Mouse (Mus musculus) neural tube, embryonic 13.5 days (tissue): Measurements from ENCODE around the gene Notch4. TPM values are rescaled to one million over a fixed set of nuclear protein-coding genes. Genes with fewer than 3 reads are reported as not detected.
A peak's percentile ranks its signal among the peaks of the same experiment; 100 is the strongest.

Source experiments
- ATAC-seq: fragments of 200-750 bp; cut with Nextera tagmentation; 2 replicates; pipeline ENCODE4 v1.8.0; 2017; ENCODE audit warnings: low read depth, mild to moderate bottlenecking, moderate TSS enrichment, moderate library complexity
- H3K27ac ChIP-seq: fragments of 300-500 bp; sonication (generic); replicated peaks from 2 replicates; pipeline ENCODE4 v1.5.1; 2015; ENCODE audit warnings: moderate library complexity, mild to moderate bottlenecking, inconsistent platforms
- H3K27me3 ChIP-seq: fragments of 300-500 bp; sonication (generic); 2 replicates; pipeline ENCODE4 v1.6.1; 2015; ENCODE audit warnings: mild to moderate bottlenecking, inconsistent platforms
- H3K36me3 ChIP-seq: fragments of 300-500 bp; sonication (generic); 2 replicates; pipeline ENCODE4 v1.6.1; 2015; ENCODE audit warnings: mild to moderate bottlenecking, inconsistent platforms
- H3K4me1 ChIP-seq: fragments of 300-500 bp; sonication (generic); replicated peaks from 2 replicates; pipeline ENCODE4 v1.6.1; 2015; ENCODE audit warnings: inconsistent platforms
- H3K4me2 ChIP-seq: fragments of 300-500 bp; sonication (generic); 2 replicates; pipeline ENCODE4 v1.6.1; 2015; ENCODE audit warnings: inconsistent platforms, mild to moderate bottlenecking, moderate library complexity
- H3K4me3 ChIP-seq: fragments of 300-500 bp; sonication (generic); 2 replicates; pipeline ENCODE4 v1.5.1; 2015; ENCODE audit warnings: mild to moderate bottlenecking, inconsistent platforms
- H3K9ac ChIP-seq: fragments of 300-500 bp; sonication (generic); 2 replicates; pipeline ENCODE4 v1.6.1; 2015; ENCODE audit warnings: moderate library complexity, mild to moderate bottlenecking, inconsistent platforms
- H3K9me3 ChIP-seq: fragments of 300-500 bp; sonication (generic); 2 replicates; pipeline ENCODE4 v1.6.1; 2016; ENCODE audit warnings: inconsistent platforms
- WGBS: fragments of 180-500 bp; shearing (Covaris S2); methylation state at CpG from one replicate; pipeline ENCODE4 v1.1.7; 2015; 5-methylcytosine and 5-hydroxymethylcytosine counted together
- polyA plus RNA-seq: library from polyadenylated mRNA; unstranded; fragments of >200 nt; fragmentation: Nextera tagmentation; extraction: Ambion mirVana; gene quantifications from 2 replicates; pipeline ENCODE4 v1.2.1, GENCODE M21; 2015

Gene Notch4
- polyA plus RNA-seq, 1 experiment from 2014 or later: 9.5 TPM

GRCm38 (mm10) chr17:34601796-34602195 is 37.7 kb downstream of the Notch4 start:
- Histone ChIP-seq H3K4me2 (peak overlapping the region; percentile 93), H3K9ac (no peak overlapping the region), H3K4me1 (peaks cover 41% of the 10 kb centered on the region), H3K27me3 (no peaks in the 10 kb centered on the region), H3K27ac (no peak overlapping the region), H3K9me3 (no peaks in the 10 kb centered on the region), H3K4me3 (peak overlapping the region; percentile 74; the same call in 1 of the 2 replicates), H3K36me3 (peaks cover 23% of the 10 kb centered on the region)
- 92% methylated on average over 12 of the region's 12 CpGs for WGBS
- ATAC-seq: no peak

- peak within 1 kb of the TSS; percentile 78 for H3K4me3 ChIP-seq
- WGBS: under 1% methylated on average over 30 of the region's 30 CpGs
- H3K27ac ChIP-seq: peak within 1 kb of the TSS; percentile 93
Measured at GRCm38 (mm10) chr17:34603375-34604060, 39.5 kb downstream of the Notch4 start, which contains the start of gene Rnf5. TSS of gene Rnf5 (minus strand) at chr17:34603690.

GRCm38 (mm10) chr17:34604061-34604508 is 40.0 kb downstream of the Notch4 start, which contains the start of gene Agpat1:
TSS of gene Agpat1 (plus strand) at chr17:34604262.
- no peaks in the 10 kb centered on the region for H3K27me3 ChIP-seq
- peaks cover 23% of the 10 kb centered on the region for H3K36me3 ChIP-seq
- ATAC-seq: peak; percentile 90
- H3K4me3 ChIP-seq: peak within 1 kb of the TSS; percentile 78
- H3K4me1 ChIP-seq: peaks cover 54% of the 10 kb centered on the region
- H3K9me3 ChIP-seq: no peaks in the 10 kb centered on the region
- peak within 1 kb of the TSS; percentile 93 for H3K27ac ChIP-seq
- under 1% methylated on average over 35 of the region's 35 CpGs for WGBS
- H3K4me2 ChIP-seq: peak within 1 kb of the TSS; percentile 99
- peak within 1 kb of the TSS; percentile 99 for H3K9ac ChIP-seq

More at GRCm38 (mm10) chr17:34603375-34604060, 39.5 kb downstream of the Notch4 start, which contains the start of gene Rnf5:
- Histone ChIP-seq H3K27me3 (no peaks in the 10 kb centered on the region), H3K4me1 (peaks cover 49% of the 10 kb centered on the region), H3K9ac (peak within 1 kb of the TSS; percentile 99), H3K4me2 (peak within 1 kb of the TSS; percentile 99), H3K36me3 (peaks cover 23% of the 10 kb centered on the region), H3K9me3 (no peaks in the 10 kb centered on the region)
- peak; percentile 95 for ATAC-seq

- peak overlapping the region; percentile 93 for H3K27ac ChIP-seq
- H3K27me3 ChIP-seq: no peaks in the 10 kb centered on the region
- peaks cover 56% of the 10 kb centered on the region for H3K4me1 ChIP-seq
- peak overlapping the region; percentile 99 for H3K9ac ChIP-seq
- no peaks in the 10 kb centered on the region for H3K9me3 ChIP-seq
- no peak for ATAC-seq
- H3K4me2 ChIP-seq: peak overlapping the region; percentile 99
- peak overlapping the region; percentile 78 for H3K4me3 ChIP-seq
- H3K36me3 ChIP-seq: peaks cover 23% of the 10 kb centered on the region
- 9% methylated on average over 24 of the region's 24 CpGs for WGBS
Measured at GRCm38 (mm10) chr17:34604511-34605237, 40.6 kb downstream of the Notch4 start.

- Histone ChIP-seq H3K9me3 (no peaks in the 10 kb centered on the region), H3K4me1 (peaks cover 56% of the 10 kb centered on the region), H3K27ac (peak overlapping the region; percentile 93), H3K27me3 (no peaks in the 10 kb centered on the region), H3K4me3 (peak overlapping the region; percentile 78), H3K9ac (peak overlapping the region; percentile 99), H3K4me2 (peak overlapping the region; percentile 99), H3K36me3 (peaks cover 21% of the 10 kb centered on the region)
- peak; percentile 34 for ATAC-seq
- under 1% methylated on average over 28 of the region's 30 CpGs for WGBS
Measured at GRCm38 (mm10) chr17:34605609-34606008, 41.5 kb downstream of the Notch4 start.

- peak overlapping the region; percentile 78 for H3K4me3 ChIP-seq
- no peaks in the 10 kb centered on the region for H3K27me3 ChIP-seq
- H3K4me1 ChIP-seq: peaks cover 56% of the 10 kb centered on the region
- peak overlapping the region; percentile 99 for H3K4me2 ChIP-seq
- no peaks in the 10 kb centered on the region for H3K9me3 ChIP-seq
- ATAC-seq: no peak
- 16% methylated on average over 32 of the region's 32 CpGs for WGBS
- H3K27ac ChIP-seq: peak overlapping the region; percentile 93
- peaks cover 22% of the 10 kb centered on the region for H3K36me3 ChIP-seq
- H3K9ac ChIP-seq: peak overlapping the region; percentile 99
Measured at GRCm38 (mm10) chr17:34606186-34607039, 42.3 kb downstream of the Notch4 start.

- no peak overlapping the region for H3K4me2 ChIP-seq
- 0 out of 2 replicates have a peak overlapping the region, but pooled peaks have one; percentile 78 for H3K4me3 ChIP-seq
- peaks cover 41% of the 10 kb centered on the region for H3K4me1 ChIP-seq
- H3K9me3 ChIP-seq: no peaks in the 10 kb centered on the region
- H3K27me3 ChIP-seq: no peaks in the 10 kb centered on the region
- H3K27ac ChIP-seq: no peak overlapping the region
- peaks cover 31% of the 10 kb centered on the region for H3K36me3 ChIP-seq
- no peak for ATAC-seq
- H3K9ac ChIP-seq: no peak overlapping the region; the same call in 1 of the 2 replicates
- 83% methylated on average over 7 of the region's 7 CpGs for WGBS
Measured at GRCm38 (mm10) chr17:34607997-34608396, 43.9 kb downstream of the Notch4 start.

- 95% methylated on average over 8 of the region's 8 CpGs for WGBS
- no peaks in the 10 kb centered on the region for H3K27me3 ChIP-seq
- no peak overlapping the region for H3K4me3 ChIP-seq
- no peak overlapping the region for H3K27ac ChIP-seq
- H3K36me3 ChIP-seq: peaks cover 59% of the 10 kb centered on the region
- no peak for ATAC-seq
- peaks cover 30% of the 10 kb centered on the region for H3K4me1 ChIP-seq
- no peak overlapping the region for H3K4me2 ChIP-seq
- H3K9ac ChIP-seq: no peak overlapping the region
- no peaks in the 10 kb centered on the region for H3K9me3 ChIP-seq
Measured at GRCm38 (mm10) chr17:34611050-34611449, 47.0 kb downstream of the Notch4 start.

GRCm38 (mm10) chr17:34613054-34613645 is 49.1 kb downstream of the Notch4 start:
- no peaks in the 10 kb centered on the region for H3K9me3 ChIP-seq
- H3K27me3 ChIP-seq: no peaks in the 10 kb centered on the region
- no peak overlapping the region for H3K4me3 ChIP-seq
- H3K36me3 ChIP-seq: peaks cover 74% of the 10 kb centered on the region
- H3K9ac ChIP-seq: no peak overlapping the region
- peaks cover 11% of the 10 kb centered on the region for H3K4me1 ChIP-seq
- no peak for ATAC-seq
- H3K4me2 ChIP-seq: no peak overlapping the region
- no peak overlapping the region for H3K27ac ChIP-seq
- WGBS: 88% methylated on average over 11 of the region's 11 CpGs

GRCm38 (mm10) chr17:34613830-34614229 is 49.8 kb downstream of the Notch4 start:
- Histone ChIP-seq H3K27me3 (no peaks in the 10 kb centered on the region), H3K9me3 (no peaks in the 10 kb centered on the region), H3K9ac (no peak overlapping the region), H3K36me3 (peaks cover 74% of the 10 kb centered on the region), H3K27ac (0 out of 2 replicates have a peak overlapping the region, but pooled peaks have one; percentile 3), H3K4me1 (peaks cover 4% of the 10 kb centered on the region), H3K4me3 (no peak overlapping the region), H3K4me2 (peak overlapping the region; percentile 26; the same call in 1 of the 2 replicates)
- no peak for ATAC-seq
- WGBS: 93% methylated on average over 10 of the region's 10 CpGs

- Histone ChIP-seq H3K4me2 (peak within 1 kb of the TSS; percentile 26; the same call in 1 of the 2 replicates), H3K36me3 (peaks cover 78% of the 10 kb centered on the region), H3K27ac (peak within 1 kb of the TSS; percentile 25), H3K9ac (0 out of 2 replicates have a peak within 1 kb of the TSS, but pooled peaks have one; percentile 26), H3K9me3 (no peaks in the 10 kb centered on the region), H3K4me3 (peak within 1 kb of the TSS; percentile 6), H3K4me1 (no peaks in the 10 kb centered on the region), H3K27me3 (no peaks in the 10 kb centered on the region)
- WGBS: 66% methylated on average over 6 of the region's 6 CpGs
- no peak for ATAC-seq
Measured at GRCm38 (mm10) chr17:34615871-34616270, 51.8 kb downstream of the Notch4 start, which contains the start of gene Egfl8. TSS of gene Egfl8 (minus strand) at chr17:34615971.
